Mouse (Mus musculus) adrenal gland (tissue): ENCODE measurements at regions not wholly inside any gene's neighbourhood (a gene's known extent, or its start where the extent isn't known, plus 50 kb on each side); places are given as distances from the start of the nearest gene placed in this dataset.
"Not testable (repeated sequence)": the region's sequence is repeated elsewhere in the genome, so short reads cannot be mapped to it uniquely, and the experiment has no call there.

Experiments used
- intact Hi-C: fragments of 180-260 bp; cut with DNase I; formaldehyde crosslinking; loops from one replicate; pipeline ENCODE4 v1.15.1; 2025

DNA sequence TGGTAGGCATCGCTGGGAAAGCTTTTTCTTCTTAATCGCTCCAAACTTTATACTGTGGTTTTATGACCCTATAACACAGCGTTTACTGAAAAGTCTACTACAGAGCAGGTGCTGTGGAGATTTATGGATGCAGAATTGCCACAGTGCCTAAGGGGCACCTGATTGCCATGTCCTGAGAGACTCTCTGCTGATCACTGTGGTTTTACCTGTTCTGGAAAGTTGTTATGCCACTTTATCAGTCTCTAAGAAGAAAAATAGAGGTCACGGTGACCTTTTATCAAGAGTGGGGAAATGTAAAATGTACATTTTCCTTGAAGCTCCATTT is 250.0 kb downstream of the Trib2 start:
- intact Hi-C loops = no loop called here

DNA sequence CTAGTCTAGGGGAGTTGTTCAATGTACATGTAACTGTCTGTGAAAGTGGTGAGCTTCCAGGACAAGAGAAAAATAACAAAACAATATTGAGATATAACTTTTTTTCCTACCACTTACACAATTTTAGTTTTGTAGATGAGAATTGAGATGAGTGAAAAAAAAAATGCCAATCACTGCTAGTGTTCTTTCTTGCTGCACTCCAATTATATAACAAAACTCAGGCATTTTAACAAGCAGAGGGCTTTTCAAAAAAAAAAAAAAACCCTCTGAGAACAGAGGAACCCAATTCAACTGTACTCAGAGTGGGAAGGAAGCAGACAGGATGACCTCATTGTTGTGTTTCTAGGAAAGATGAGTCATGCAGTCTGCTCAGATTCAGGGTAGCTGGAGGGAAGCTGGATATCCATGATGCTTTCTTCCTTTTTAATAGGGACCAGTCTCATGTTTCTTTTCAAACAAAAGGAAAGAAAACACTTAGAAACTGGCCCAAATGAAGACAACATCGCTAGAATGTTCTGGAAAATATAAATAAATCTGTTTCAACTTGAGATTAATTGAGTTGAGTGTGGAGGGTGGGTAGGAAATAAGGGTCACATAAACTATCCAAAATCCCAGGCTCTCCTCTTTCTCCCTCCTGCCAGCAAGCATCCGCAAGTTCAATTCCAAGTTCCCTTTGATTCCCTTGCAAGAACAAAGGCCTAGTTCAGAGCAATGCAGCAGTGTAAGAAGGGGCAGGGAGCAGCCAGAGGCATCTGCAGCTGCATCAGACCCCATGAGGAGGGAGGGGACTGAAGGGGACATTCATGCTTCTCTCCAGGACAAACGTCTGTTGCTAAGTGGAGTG is 250.6 kb downstream of the Trib2 start:
- intact Hi-C loops = no loop called here

DNA sequence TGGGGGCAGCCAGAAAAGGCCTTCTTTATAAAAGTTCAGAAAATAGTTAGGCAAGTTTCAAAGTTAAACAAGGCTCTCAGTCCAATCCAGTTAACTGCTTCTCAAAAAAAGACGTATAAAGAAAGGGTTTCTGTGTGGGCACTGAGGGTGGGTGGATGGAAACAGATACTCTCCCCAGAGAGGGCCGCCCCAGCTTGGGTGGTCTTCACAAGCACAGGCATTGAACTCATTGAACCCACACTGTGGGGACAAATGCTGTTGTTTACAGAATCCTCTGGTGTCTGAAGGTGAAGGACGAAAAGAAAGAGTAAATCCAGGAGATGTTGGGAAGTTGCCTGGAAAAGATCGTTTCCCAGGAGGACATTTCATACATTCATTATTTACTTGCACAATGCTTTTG is 253.9 kb downstream of the Trib2 start:
- intact Hi-C loops = no loop called here

DNA sequence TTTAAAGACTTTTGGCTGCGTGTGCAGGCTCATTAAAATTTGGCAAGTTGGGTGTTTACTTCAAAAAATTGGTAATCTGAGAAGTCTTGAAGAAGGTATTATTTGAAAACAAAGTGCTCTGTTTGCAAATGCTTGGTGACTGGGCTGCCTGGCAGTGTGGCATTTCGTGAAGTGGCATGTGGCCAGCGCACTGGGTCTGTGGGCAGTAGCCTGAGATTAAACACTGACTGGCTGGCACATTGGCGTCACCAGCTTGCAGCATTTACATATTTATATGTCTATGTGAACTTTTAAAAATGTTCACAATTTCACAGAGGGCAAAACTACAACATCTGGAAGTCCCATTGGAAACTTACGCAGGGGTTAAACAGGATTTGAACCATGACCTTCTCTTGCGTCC is 261.3 kb downstream of the Trib2 start:
- intact Hi-C loops = no loop called here

DNA sequence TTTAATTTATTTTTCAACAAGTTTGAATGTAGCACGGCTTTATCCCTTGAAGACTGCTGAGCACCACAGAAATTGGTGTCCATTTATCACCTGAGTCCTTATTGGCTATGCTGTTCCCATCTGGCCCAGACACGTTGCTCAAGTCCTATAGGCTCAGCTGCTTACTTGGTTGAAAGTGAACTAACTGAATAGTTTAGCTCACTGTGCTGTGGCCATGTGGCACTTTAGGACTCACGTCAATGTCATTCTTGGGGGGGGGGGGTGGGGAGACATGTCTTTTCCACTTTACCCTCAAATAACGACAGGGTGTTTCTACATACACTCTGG is 263.1 kb downstream of the Trib2 start:
- intact Hi-C loops = no loop called here

DNA sequence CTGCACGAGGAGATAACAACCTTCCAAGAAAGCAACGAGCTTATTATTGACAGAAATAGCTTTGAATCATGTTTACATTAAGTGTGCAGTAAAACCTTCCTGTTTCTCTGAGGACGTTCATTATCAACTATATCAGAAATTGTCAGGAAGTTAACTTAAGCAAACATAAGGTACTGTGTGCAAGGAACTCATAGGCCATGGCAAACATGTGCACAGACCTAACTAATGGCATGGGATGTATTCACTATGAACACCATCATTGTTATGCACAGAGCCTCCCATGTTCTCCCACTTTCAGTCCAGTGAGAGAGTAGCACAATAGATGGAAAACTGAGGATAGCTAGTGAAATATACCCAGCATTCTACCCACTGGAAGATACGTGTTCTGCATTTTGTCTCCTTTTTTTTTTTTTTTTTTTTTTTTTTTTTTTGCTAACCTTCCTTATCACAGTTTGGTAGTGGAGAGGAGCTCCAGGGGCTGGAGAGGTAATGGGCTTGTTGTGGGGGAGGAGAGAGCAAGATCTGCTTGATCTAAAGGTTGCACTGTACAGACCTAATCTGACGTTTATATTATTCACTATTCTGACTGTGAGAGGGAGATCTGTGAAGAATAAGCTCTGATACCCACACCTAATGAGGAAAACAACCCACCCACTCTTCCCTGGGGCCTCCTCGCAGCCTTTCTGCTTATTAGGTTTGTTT is 263.6 kb downstream of the Trib2 start:
- intact Hi-C loops = no loop called here

DNA sequence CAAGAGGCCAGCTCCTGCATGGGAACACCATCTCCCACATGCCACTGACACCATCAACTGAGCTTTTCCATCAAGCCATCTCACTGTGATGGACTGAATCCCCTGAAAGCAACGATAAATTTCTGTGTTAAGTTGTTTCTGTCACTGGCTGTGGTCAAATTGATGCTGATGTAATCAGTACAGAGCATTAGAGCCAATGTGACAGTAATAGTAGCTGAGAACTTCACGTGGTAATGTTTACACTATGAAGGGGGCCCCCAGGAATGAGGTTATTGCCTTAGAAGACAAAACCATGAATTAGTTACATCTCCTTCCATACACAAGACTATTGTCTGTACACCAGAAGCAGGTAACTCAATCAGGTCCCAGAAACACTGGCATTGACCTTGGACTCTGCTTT is 264.5 kb downstream of the Trib2 start:
- intact Hi-C loops = no loop called here

DNA sequence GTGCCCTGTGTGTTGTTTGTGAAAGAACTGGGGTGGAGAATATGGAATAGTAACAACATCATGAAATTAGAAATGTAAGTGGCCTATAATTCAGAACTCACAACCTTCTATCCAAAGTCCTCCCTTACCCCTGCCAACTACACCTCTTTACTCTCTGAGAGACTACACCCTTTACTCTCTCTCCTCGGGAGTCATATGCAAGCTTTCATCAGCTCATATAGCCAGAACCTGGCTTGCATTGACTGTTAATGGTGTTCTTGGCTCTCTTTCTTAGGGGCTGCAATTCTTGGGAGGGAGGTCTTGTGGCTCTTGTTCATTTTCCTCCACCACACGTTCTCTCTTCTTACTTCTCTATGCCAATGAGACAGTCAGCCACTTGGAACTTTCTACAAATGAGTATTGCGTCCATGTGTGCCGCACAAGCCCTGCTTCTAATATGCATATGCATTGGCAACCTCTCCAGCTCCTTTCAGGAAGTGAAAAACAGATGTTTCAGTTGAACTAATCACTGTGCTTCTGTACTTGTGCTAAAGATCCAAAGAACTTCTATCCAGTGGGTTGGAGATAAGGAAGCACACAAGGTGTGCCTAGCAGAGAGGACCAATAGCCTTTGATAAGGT is 265.3 kb downstream of the Trib2 start:
- intact Hi-C loops = no loop called here

DNA sequence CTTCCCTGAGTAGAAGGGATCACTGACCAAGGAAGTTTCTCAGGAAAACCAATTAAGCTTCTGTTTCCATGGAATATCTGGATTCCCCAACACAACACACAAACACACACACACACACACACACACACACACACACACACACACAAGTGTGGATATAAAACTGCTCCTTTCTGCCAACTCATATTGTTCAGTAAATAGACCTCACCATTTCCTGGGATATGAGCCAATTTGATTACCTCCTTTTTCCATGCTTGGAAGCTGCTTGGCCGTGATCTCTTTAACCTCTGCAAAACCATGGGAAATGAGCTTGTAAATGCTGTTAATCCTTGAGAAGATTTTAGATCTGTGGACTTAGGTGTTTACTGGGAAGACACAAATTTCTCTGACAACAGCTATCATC is 272.4 kb downstream of the Trib2 start:
- intact Hi-C loops = no loop called here

DNA sequence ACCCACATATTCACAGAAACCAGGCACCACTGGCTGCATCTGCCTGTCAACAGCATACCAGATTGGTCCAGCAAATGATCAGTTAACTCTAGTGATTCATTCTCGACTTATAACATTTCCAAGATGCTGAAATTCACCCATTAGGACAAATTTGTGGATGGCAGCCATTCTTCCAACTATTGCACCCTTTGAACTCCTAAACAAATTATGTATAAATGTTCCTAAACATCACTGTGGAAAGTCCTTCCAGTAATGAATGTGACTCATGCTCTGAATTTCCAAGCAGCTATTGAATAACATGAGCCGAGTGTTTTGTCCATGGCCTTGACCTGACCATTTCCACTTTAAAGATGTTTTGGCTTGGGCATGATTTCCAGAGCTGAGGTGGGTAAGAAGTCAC is 274.2 kb downstream of the Trib2 start:
- intact Hi-C loops = no loop called here

DNA sequence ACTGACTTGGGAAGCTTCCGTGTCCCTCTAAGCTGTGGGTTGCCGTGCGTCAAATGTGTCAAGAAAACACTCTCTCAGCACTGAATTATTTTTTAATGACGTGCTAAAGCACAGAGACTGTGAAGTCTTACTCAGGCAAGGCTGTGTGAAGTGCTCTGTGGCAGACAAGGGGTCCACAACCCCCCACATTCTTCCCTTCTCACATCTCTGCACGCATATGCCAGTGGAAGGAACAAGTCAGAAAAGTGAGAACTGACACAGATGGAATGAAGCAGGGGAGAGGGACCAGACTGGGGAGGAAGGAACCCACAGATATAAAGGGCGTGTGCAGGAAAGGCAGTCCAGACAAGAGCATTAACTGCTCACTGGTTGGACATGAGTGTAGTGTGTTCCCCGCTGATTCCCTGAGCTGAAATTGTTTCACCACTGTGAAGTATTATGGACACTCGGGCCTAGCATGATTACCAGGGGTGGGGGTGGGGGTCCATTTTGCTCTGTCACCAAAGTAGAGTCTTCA is 279.8 kb downstream of the Trib2 start:
- intact Hi-C loops = loop anchor here (5.0 to 10.0 kb wide), 4 partner anchors 65 to 995 kb away; partner anchors contain the start of gene Trib2

DNA sequence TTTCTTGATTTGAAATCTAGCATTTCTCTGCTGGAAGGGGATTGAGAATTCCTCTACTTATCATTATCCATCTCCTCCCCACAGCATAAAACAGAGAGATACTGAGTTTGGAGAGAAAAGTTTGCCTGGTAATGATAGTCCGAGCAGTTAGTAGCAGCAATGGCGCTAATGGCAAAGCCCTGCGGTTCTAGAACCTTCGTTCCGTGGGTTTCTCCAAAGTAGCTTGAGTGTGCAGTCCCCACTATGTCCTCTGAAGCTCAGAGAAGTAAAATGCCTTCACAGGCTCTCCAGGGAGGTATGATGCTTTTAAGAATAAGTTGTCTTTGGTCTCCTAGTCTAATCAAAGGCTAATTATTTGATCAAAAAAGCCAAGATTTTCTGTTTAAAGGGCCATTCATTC is 280.5 kb downstream of the Trib2 start:
- intact Hi-C loops = loop anchor here (5.0 to 10.0 kb wide), 4 partner anchors 66 to 996 kb away; partner anchors contain the start of gene Trib2

DNA sequence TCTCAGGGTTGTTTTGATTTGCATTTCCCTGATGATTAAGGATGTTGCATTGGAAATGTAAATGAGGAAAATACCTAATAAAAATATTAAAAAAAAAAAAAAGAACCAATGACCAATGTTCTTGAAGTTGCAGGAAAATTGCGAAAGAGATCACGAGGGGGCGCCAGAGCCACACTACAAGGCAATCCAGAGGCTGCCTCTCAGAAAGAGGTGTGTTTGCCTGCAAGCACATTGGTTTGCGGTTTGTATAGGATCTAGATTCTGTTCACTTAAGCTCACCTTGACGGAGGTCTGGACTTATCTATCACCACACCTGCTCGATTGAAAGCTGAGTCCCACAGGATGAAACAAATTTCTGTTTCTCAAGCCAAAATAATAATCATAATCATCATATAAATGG is 280.9 kb downstream of the Trib2 start:
- intact Hi-C loops = loop anchor here (5.0 to 10.0 kb wide), 4 partner anchors 66 to 996 kb away; partner anchors contain the start of gene Trib2

DNA sequence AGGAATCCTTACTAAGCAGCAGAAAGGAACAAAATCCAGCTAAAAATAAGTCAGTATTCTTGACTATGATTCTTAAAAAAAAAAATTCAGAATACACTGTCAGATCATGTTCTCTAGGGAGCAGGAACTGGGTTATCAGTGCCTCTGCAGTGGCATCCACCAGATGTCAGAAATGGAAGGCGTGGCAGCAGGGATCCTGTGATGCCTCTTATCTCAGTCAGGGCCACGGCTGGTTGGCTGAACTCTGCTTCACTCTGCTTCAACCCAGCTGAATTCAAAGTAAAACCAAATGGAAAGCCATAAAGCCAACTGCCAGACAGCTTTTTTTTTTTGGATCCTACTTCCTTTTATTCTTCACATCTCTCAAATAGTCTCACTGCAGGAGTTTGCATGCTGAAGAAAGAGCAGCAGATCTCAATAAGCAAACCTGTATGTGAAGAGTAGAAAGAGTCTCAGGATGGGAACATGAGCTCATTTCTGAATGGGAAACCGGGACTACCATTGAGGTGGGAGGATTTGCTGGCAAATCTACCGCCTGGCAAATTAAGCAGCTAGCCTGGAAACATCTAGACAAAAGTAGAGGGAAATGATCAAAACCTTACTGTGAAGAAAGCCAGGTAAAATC is 295.8 kb downstream of the Trib2 start:
- intact Hi-C loops = no loop called here

DNA sequence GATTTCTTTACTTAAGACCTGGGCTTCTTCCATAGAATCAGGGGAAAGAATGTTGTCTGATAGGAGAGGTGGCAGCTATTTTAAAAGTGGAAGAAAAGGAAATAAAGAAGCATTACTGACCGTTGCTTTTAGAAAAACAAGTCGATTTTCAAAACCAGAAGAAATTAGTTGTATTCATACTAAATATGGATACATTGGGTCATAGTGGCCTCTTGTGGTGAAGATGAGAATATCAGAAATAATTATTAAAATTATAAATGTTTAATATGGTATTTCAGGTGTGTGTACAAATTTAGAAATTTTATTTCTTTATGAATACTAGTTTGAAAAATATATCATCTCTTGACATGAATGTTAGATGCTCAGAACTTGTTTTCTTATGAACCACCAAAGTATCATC is 304.7 kb downstream of the Trib2 start:
- intact Hi-C loops = no loop called here

DNA sequence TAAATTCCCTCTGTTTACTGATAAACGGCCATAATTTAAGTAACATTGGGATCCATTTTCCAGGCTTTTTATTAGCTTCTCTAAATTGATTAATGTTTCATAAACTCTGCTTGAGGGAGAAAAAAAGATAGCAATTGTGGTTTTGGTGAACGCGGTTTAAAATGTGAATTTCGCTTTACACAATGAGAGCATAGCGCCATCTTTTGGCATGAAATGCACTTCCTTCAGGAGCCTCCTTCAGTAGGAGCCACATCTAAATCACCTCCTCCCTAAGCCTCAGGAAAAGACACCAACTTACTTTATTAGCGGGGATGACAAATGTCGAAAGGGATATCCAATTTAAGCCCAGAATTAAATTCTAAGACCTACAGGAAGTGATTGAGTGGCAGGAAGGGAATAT is 309.1 kb downstream of the Trib2 start:
- intact Hi-C loops = no loop called here

DNA sequence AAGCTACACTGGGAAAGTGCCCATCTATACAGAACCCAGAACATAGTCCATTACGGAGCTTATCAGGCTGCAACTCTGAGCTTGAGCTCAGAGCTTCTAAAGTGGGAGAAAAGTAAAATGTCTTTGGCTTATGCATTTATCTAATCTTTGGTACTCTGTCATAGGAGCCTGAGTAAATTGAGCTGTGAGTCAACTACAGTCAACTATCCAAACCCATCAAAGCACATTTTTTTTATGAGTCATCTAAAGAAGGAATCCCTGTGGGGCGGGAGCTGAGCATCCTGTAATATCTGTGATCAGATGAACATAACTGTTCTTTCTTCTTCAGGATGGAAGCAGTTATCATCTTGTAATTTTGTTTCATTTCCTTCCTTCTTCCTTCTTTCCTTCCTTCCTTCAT is 323.1 kb downstream of the Trib2 start:
- intact Hi-C loops = no loop called here

DNA sequence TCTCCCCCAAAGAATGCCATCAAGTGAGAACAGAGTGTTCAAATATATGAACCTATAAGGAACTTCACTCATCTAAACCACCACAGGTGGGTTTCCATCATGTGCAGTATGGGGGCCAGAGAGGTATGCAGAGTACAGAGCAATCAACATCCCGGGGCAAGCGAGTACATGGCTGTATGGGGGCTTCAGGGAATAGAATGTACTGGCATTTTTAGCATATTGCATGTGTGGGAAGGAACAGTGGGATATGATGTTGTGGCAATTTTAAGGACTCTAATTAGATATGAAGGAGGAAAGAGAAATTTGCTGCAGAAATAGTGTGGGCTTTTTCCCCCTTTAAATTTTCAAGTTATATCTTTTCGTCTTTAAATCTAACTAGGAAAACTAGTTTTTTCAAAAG is 344.0 kb downstream of the Trib2 start:
- intact Hi-C loops = no loop called here

DNA sequence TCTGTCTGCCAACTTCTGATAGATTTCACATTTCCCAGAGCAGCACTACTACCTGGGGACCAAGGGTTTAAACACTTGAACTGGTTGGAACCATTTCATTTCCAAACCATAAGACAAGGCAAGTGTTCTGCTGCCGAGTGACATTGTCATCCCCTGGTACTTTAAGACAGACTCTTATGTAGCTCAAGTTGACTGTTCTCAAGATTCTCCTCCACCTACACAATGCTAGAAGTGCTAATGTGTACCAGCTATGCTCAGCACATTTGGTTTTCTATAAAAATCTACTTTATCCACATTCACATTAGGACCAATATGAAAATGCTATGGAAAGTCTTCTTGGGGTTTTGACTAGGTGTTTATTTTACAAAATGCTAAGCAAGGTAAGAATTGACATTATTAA is 357.3 kb downstream of the Trib2 start:
- intact Hi-C loops = no loop called here

DNA sequence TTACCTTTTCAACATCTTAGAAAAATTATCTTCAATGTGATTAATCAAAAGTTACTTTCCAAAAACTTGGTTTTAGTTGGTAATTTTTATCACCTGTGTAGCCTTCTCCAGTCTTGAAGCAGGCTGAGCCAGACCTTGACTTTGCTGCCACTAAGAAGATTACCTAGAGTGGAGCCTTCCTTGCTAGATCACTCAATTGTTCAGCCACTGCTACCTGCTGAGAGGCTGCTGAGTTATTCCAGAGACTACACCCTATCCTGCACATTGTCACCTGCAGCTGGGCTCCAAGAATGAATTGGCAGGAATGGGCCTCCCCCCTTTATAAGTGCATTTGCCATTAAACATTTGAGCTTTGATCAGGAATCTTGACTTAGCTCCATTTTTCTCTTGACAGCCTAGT is 360.4 kb downstream of the Trib2 start:
- intact Hi-C loops = not testable (repeated sequence)

DNA sequence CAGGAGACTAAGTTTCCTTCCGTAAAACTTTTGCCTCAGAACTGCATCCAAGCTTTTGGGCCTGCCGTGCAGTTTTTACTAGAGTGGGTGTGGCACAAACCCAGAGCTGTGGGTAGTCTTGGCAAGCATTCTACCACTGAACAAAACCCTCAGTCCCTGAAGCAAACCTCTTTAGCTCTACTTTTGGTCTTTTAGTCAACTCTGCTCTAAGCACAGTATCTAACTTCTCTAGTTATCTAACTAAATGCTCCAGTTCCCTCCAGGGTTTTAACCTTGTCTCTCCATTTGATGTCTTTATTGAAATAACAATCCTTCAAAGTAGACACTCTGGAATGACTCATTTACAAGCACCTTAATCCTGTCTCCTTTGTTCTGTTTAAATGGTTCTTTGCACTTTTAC is 361.0 kb downstream of the Trib2 start:
- intact Hi-C loops = no loop called here

DNA sequence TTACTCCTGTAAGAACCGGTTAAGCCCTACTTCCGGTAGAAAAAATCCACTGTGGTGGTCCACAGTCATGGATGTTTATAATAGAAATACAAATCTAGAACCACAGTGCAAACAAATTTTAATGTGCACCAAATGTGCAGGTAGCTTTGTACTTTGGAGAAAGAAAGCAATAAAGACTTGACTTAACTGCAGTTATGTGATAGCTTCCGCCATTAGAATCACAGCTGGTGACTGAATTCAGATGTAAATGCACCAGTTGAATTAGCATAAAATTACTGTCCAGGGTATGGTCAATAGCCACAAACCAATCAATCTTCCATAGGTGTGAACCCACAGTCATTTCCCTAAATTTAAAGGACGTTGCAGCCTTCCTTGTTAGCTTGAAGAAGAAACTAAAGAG is 367.2 kb downstream of the Trib2 start:
- intact Hi-C loops = no loop called here
